Mouse (Mus musculus) kidney, adult 9 months (tissue): ENCODE results near the gene Mei4.

Source experiments
- DNase-seq: peaks from one replicate; pipeline ENCODE4 v3.0.0; 2022

Mei4 gene

GRCm38 (mm10) chr9:81863181-81863887 is at the start of gene Mei4:
Gene Mei4 (plus strand): TSS chr9:81863670.
- peak; percentile 78 for DNase-seq

- no peak for DNase-seq
Observed at GRCm38 (mm10) chr9:81819715-81820373, 43.6 kb upstream of the Mei4 start.

GRCm38 (mm10) chr9:81827560-81827959 is 35.9 kb upstream of the Mei4 start:
- DNase-seq, result no peak

DNA sequence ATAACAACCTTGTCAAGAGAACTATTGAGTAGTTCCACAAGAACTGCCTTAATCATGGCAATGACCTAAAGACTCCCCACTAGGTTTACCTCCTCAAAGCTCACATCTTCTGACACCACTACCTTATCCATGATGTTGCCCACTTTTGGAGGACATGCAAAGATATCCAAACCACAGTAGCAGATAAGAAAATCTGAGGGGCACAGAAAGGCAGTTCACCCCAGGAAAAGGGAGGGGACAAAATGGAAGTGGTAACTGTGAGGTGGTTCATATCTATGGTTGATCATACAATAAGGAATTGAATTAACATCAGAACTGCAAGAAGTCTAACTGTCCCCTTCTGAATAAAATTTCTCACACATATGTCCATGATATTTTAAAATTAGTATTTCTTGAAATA is 29.4 kb upstream of the Mei4 start:
- no peak for DNase-seq

DNA sequence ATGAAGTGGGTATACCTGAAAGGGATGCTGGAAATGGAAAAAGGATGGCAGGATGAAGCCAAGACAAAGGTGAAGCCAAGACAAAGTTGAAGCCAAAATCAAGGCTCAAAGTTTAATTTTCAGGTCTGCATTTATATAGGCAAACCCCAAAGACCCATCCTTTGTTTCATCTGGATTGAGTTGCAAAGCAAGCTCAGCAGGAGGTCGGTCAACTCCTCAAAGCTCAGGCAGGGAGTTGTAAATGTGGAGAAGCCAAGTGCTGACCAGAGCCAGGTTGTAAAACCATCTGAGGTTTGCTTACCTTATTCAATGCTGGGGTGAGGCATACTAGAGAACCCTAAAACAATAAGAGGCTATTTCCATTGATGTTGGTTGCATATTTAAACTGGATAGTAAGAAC is 4.6 kb upstream of the Mei4 start:
- DNase-seq, result no peak

DNA sequence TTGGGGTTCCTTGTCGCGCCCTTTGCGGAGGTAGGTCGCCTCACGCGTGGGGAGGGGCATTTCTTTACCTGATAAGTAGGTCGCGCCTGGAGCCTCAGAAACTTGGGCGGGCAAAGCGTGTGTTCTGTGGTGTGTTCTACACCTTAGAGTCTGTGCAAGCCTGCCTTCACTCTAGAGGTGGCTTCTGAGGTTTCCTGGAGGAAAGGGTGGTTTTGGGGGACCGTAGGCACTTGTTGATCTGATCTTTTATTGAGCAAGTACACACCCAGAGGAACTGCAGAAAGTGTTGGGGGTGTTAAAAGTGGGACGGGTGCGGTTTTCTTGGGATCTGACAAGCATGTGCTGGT is 391 bp downstream of the Mei4 start:
- DNase-seq, result no peak

GRCm38 (mm10) chr9:81866032-81866431 is 2.6 kb downstream of the Mei4 start:
- no peak for DNase-seq

DNA sequence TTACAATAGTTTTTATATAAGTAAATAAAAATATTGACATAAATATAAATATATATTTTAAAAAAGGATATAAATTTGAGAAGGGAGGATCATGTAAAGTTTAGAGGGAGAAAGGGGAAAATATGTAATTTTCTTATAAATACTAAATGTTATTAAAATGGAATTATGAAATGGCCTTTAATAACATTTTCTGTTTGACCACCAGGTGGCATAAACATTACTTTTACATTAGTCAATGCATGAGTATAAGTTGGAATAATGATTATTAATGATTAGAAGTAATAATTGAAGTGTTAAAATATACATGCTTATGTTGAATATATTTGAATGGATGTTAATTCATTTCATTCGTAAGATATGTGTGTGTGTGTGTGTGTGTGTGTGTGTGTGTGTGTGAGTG is 58.0 kb downstream of the Mei4 start:
- DNase-seq, result no peak

DNA sequence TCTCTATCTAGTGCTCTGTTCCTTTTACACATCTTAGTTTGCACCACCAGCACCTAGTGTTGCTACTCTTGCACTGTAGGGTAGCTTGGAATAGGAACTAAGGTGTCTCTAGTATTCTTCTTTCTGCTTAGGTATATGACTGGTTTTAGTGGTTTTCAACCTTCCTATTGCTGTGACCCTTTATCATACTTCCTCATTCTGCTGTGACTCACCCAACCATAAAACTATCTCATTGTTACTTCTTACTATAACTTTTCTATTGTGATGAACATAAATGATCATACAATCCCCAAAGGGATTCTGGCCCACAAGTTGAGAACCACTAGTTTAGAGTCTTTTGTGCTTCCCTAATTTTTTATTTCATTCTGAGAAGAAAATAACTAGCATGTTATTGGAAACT is 61.3 kb downstream of the Mei4 start:
- no peak for DNase-seq

DNA sequence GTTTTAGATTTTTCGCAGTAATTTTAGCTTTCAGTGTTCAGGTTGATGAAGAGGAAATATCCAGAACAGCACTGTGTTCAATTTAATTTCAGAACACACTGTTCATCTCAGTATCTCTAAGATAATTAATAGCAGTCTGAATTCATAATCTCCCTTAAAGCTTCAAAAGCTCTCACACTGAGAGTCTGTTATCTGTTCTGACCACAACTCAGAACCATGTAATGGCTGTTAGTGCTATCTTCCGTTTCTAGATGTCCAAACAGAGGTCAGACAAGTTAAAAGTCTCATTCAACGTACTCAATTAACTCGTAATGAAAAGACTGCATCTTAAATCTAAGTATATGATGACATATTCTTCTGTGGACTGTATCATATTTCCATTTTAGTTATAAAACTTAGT is 77.1 kb downstream of the Mei4 start:
- no peak for DNase-seq

DNA sequence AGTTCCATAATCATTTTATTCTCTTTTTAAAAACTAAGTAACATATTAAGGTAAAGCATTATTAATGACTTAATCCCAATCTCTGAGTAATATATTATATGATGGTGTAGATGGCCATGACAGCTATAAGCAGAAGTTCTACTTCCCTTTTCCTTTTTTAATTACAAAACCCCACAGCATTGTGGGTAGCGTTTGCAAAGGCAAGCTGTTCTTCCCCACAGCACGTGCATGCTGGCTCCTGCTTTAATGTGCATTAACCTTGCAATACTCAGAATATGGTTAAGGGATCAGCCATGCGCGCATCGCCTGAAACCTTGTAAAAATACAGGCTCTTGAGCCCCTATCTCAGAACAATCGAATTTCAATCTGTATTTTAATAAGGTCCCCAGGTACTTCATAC is 82.2 kb downstream of the Mei4 start:
- DNase-seq, result no peak

DNA sequence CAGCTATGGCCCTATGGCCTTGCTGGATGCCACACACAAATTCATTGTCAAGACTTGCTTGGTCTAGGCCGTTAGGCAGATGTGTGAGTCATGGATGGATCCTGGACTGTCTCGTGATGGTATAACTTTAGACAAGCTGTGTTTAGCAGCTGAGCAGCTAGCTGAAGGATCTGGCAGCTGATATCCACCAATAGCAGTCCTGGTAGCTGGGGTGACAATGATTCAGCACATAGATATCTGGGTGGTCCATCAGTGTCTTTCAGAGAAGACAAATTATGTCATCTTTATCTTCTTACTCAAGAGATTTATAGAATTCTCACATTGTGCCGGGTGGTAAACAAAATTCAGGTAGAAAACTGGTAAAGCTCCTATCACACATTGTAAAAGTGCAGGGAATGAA is 93.4 kb downstream of the Mei4 start:
- no peak for DNase-seq

DNA sequence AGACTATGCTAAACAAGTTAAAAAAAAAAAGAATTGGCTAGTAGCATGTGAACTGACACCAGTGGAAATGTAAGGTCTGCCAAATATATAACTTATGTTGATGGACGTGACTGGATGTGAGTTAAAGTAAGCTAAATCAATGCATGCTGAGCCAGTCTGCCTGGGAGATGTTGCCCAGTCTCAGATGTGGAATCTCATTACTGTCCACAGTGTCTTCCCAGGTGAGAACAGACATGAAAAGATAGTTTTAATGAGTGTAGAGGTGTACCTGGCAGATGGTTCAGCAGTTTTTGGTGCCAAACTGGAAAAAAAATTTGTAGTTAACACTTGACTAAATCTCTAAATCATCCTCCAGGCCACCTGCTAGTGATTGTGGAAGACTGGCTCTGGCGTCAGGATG is 94.4 kb downstream of the Mei4 start:
- no peak for DNase-seq

DNA sequence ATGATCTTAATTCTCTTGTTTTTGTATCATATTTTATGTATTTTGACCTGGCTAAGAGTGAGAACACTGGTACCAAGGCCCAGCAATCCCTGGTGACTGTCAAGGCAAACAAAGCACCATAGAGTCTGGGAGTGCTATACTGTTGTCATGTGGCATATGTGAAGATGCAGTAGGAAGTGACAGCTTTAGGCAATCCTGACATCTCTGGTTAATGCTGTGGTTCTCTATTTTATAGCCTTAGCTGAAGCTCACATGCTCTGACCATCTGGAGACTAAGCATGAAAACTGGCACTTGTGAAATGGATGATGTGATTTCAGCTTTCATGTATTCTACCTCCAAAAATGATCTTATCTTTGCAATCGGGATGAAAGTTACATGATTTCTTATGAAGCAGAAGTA is 103.3 kb downstream of the Mei4 start:
- DNase-seq, result no peak

DNA sequence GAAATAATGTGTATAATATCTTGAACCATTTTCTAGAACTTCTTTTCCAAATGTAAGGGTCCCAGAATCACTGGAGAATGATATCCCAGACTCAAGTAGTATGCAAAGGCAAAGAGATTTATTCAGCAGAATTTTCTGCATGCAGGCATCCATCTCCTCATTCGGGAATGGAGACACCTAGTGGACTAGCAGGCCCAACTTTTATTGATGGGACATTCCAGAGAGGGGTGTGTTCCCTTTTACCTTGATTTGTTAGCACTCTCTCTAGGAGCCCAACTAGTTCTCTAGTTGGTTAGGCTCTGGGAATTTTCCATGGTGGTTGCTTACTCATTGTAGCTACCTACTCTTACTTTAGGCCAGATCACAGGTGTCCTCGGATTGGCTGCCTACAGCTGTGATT is 105.5 kb downstream of the Mei4 start:
- DNase-seq, result no peak

GRCm38 (mm10) chr9:81982461-81982860 is 119.0 kb downstream of the Mei4 start:
- no peak for DNase-seq

DNA sequence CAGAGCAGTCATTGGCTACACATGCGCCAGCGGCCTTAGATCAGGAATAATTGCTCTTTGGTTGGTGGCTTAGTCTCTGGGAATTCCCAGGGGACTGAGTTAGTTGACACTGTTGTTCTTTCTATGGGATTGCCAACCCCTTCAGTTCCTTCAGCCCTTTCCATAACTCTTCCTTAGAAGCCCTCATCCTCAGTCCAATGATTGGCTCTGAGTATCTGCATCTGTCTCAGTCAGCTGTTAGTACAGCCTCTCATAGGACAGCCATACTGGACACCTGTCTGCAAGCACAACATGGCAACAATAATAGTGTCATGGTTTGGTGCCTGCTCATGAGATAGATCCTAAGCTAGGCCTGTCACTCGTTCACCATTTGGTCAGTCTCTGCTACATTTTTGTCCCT is 149.5 kb downstream of the Mei4 start:
- DNase-seq, result no peak

DNA sequence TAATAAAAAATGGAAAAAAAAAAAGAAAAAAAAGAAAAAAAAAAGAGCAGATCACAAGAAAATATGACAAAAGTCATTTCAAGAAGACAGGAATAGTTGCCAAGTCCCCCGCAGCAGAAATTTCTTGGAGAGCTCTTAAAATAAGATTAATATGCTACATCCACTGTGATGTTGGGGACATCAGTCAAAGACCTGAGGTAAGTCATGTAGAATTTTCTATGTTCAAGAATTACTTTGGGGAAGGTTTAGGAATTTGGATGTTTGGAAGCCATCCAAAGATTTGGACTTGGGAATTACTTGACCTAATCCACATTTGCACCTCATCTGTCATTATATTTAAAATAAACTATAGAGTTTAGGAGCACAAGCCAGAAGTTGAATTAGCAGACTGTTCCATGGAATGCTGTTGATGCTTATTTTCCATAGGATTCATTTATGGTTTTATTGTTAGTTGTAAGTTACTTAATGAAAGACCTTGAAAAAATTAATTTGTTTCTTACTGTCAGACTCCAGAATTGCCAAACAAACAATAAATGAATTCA is 179.1 kb downstream of the Mei4 start:
- no peak for DNase-seq

DNA sequence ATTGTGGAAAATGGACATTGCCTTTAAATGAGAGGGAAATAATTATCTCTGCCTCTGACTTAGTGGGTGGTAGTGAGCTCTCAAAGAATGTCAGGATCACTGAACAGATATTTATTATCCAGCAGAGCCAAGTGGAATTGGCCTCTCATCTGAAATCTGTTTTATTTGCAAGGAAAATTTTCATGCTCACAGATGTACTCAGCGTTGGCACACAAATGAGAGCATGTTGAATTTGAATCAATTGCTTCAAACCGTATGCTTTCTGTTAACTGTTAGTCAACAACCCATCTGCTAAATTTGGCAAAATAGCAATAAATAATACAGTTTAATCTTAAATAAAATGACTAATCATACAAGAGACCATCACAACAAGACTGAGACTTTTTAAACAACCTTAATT is 181.0 kb downstream of the Mei4 start:
- DNase-seq, result no peak

DNA sequence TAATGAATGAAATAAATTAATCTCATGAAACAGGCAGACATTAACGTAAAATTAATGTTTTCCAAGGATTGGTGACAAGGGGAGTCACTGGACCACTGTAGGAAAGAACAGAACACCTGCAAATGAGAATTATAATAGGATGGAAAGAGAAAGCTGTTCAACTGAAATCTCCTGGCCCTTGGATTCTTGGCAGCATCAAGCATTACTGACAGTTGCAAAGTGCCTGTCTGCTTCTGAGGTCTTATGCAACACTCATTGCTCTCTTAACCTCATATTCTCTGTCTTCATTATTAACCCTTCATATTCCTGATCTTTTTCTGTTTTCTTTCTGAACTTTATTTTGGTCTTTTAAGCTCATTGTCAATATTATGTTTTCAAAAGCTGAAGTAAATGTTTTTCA is 210.4 kb downstream of the Mei4 start:
- DNase-seq, result no peak

- no peak for DNase-seq
Observed at GRCm38 (mm10) chr9:82075270-82075669, 211.8 kb downstream of the Mei4 start.

DNA sequence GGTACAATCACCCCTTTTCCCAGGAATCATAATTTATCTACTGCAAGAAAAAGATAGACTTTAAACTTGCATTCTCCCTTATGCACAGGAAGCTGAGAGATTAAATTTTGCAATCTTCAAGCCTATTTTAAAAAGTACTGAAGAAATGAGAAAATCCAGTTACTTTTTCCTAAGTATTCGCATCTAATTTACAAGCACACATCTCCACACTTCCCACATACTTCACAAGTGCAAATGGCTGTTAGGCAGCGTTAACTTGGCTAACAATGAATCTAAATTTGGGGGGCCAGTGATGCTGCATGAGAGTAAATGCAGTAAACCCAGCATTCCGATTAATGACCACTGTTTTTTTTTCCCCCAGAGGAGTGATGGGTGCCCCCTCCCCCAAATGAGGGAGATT is 232.9 kb downstream of the Mei4 start:
- DNase-seq, result no peak

GRCm38 (mm10) chr9:82114865-82115264 is 251.4 kb downstream of the Mei4 start:
- no peak for DNase-seq

- no peak for DNase-seq
Observed at GRCm38 (mm10) chr9:82136119-82136518, 272.6 kb downstream of the Mei4 start.

- no peak for DNase-seq
Observed at GRCm38 (mm10) chr9:82160143-82160542, 296.7 kb downstream of the Mei4 start.
